Mouse (Mus musculus) intestine, embryonic 16.5 days (tissue): ENCODE measurements around the gene Zfp574. TPM values are rescaled to one million over a fixed set of nuclear protein-coding genes. Genes with fewer than 3 reads are reported as not detected.
A peak's percentile ranks its signal among the peaks of the same experiment; 100 is the strongest.
"Not testable (repeated sequence)": the region's sequence is repeated elsewhere in the genome, so short reads cannot be mapped to it uniquely, and the experiment has no call there.

Experiments used
- ATAC-seq: fragments of 200-750 bp; cut with Nextera tagmentation; 2 replicates; pipeline ENCODE4 v1.8.0; 2017; ENCODE audit warnings: moderate TSS enrichment, moderate library complexity
- H3K27ac ChIP-seq: fragments of 300-500 bp; sonication (generic); 2 replicates; pipeline ENCODE4 v1.5.1; 2014; ENCODE audit warnings: mild to moderate bottlenecking, low read length
- H3K27me3 ChIP-seq: fragments of 300-500 bp; sonication (generic); replicated peaks from 2 replicates; pipeline ENCODE4 v1.6.1; 2014; ENCODE audit warnings: low read length, control low read depth, mixed read lengths; ENCODE audit not compliant: control insufficient read depth, insufficient read depth
- H3K36me3 ChIP-seq: fragments of 300-500 bp; sonication (generic); 2 replicates; pipeline ENCODE4 v1.6.1; 2014; ENCODE audit warnings: low read length, control low read depth; ENCODE audit not compliant: control insufficient read depth, insufficient read depth
- H3K4me1 ChIP-seq: fragments of 300-500 bp; sonication (generic); 2 replicates; pipeline ENCODE4 v1.6.1; 2014; ENCODE audit warnings: low read length, control low read depth, mixed read lengths; ENCODE audit not compliant: control insufficient read depth, insufficient read depth
- H3K4me2 ChIP-seq: fragments of 300-500 bp; sonication (generic); 2 replicates; pipeline ENCODE4 v1.6.1; 2014; ENCODE audit warnings: low read depth, low read length, control low read depth
- H3K4me3 ChIP-seq: fragments of 300-500 bp; sonication (generic); 2 replicates; pipeline ENCODE4 v1.5.1; 2014; ENCODE audit warnings: mild to moderate bottlenecking, low read length
- H3K9ac ChIP-seq: fragments of 300-500 bp; sonication (generic); 2 replicates; pipeline ENCODE4 v1.6.1; 2014; ENCODE audit warnings: low read depth, low read length
- H3K9me3 ChIP-seq: fragments of 300-500 bp; sonication (generic); 2 replicates; pipeline ENCODE4 v1.6.1; 2016; ENCODE audit warnings: low read length, control low read depth; ENCODE audit not compliant: control insufficient read depth
- WGBS: fragments of 180-500 bp; shearing (Covaris S2); extraction: QIAGEN DNeasy Blood & Tissue Kit; methylation state at CpG from one replicate; pipeline ENCODE4 v1.1.7; 2014; 5-methylcytosine and 5-hydroxymethylcytosine counted together
- polyA plus RNA-seq: library from polyadenylated mRNA; unstranded; fragments of >200 nt; fragmentation: Nextera tagmentation; extraction: Ambion mirVana; gene quantifications from 2 replicates; pipeline ENCODE4 v1.2.1, GENCODE M21; 2015

Gene Zfp574
- 23.1 and 23.3 TPM in 2 replicates for polyA plus RNA-seq

- no peaks in the 10 kb centered on the region for H3K27me3 ChIP-seq
- H3K4me3 ChIP-seq, result peak within 1 kb of the TSS; percentile 64
- peak within 1 kb of the TSS; percentile 97 for H3K4me2 ChIP-seq
- H3K9me3 ChIP-seq, result no peaks in the 10 kb centered on the region
- WGBS, result 3% methylated on average over 23 of the region's 28 CpGs
- H3K9ac ChIP-seq, result peak within 1 kb of the TSS; percentile 78
- H3K36me3 ChIP-seq, result 0 out of 2 replicates have a peak, but pooled peaks cover 4% of the 10 kb centered on the region
- peaks cover 24% of the 10 kb centered on the region for H3K4me1 ChIP-seq
- ATAC-seq, result no peak
- H3K27ac ChIP-seq, result peak within 1 kb of the TSS; percentile 62
Measured at GRCm38 (mm10) chr7:25071979-25072715, at the start of gene Zfp574, which contains the start of gene Grik5. Gene Zfp574, plus strand, starts transcription at chr7:25072567. Gene Grik5, minus strand, starts transcription at chr7:25072346.

- Histone ChIP-seq H3K4me3 (no peak overlapping the region), H3K4me2 (no peak overlapping the region), H3K27ac (no peak overlapping the region), H3K9ac (0 out of 2 replicates have a peak overlapping the region, but pooled peaks have one; percentile 6), H3K36me3 (peaks cover 3% of the 10 kb centered on the region; the same call in 1 of the 2 replicates), H3K4me1 (no peaks in the 10 kb centered on the region), H3K9me3 (no peaks in the 10 kb centered on the region), H3K27me3 (no peaks in the 10 kb centered on the region)
- no peak for ATAC-seq
- 60% methylated on average over 10 of the region's 10 CpGs for WGBS
Measured at GRCm38 (mm10) chr7:25025855-25026439, 46.4 kb upstream of the Zfp574 start.

GRCm38 (mm10) chr7:25026452-25026851 lies 45.9 kb upstream of the Zfp574 start:
- no peak overlapping the region for H3K27ac ChIP-seq
- no peak for ATAC-seq
- H3K4me1 ChIP-seq, result no peaks in the 10 kb centered on the region
- WGBS, result 74% methylated on average over 7 of the region's 7 CpGs
- no peaks in the 10 kb centered on the region for H3K27me3 ChIP-seq
- no peaks in the 10 kb centered on the region for H3K9me3 ChIP-seq
- peaks cover 3% of the 10 kb centered on the region; the same call in 1 of the 2 replicates for H3K36me3 ChIP-seq
- no peak overlapping the region for H3K4me2 ChIP-seq
- H3K4me3 ChIP-seq, result no peak overlapping the region
- no peak overlapping the region for H3K9ac ChIP-seq

GRCm38 (mm10) chr7:25030032-25030753 lies 42.2 kb upstream of the Zfp574 start:
- Histone ChIP-seq H3K27ac (no peak overlapping the region), H3K36me3 (no peaks in the 10 kb centered on the region), H3K4me3 (no peak overlapping the region), H3K9ac (no peak overlapping the region), H3K4me1 (no peaks in the 10 kb centered on the region), H3K9me3 (no peaks in the 10 kb centered on the region), H3K27me3 (no peaks in the 10 kb centered on the region), H3K4me2 (no peak overlapping the region)
- 45% methylated on average over 5 of the region's 5 CpGs for WGBS
- ATAC-seq, result no peak

GRCm38 (mm10) chr7:25031528-25031927 lies 40.8 kb upstream of the Zfp574 start:
- no peak overlapping the region for H3K9ac ChIP-seq
- H3K36me3 ChIP-seq, result 0 out of 2 replicates have a peak, but pooled peaks cover 3% of the 10 kb centered on the region
- H3K27ac ChIP-seq, result no peak overlapping the region
- H3K4me3 ChIP-seq, result no peak overlapping the region
- no peaks in the 10 kb centered on the region for H3K27me3 ChIP-seq
- 74% methylated on average over 3 of the region's 3 CpGs for WGBS
- ATAC-seq, result no peak
- H3K4me2 ChIP-seq, result no peak overlapping the region
- no peaks in the 10 kb centered on the region for H3K9me3 ChIP-seq
- H3K4me1 ChIP-seq, result no peaks in the 10 kb centered on the region

GRCm38 (mm10) chr7:25034796-25035195 lies 37.6 kb upstream of the Zfp574 start:
- H3K4me3 ChIP-seq, result no peak overlapping the region
- H3K9ac ChIP-seq, result no peak overlapping the region
- no peaks in the 10 kb centered on the region for H3K27me3 ChIP-seq
- 90% methylated on average over 4 of the region's 4 CpGs for WGBS
- H3K27ac ChIP-seq, result no peak overlapping the region
- 0 out of 2 replicates have a peak, but pooled peaks cover 3% of the 10 kb centered on the region for H3K36me3 ChIP-seq
- no peak for ATAC-seq
- no peaks in the 10 kb centered on the region for H3K4me1 ChIP-seq
- no peak overlapping the region for H3K4me2 ChIP-seq
- H3K9me3 ChIP-seq, result no peaks in the 10 kb centered on the region

GRCm38 (mm10) chr7:25035916-25036315 lies 36.5 kb upstream of the Zfp574 start:
- WGBS, result 56% methylated on average over 7 of the region's 7 CpGs
- Histone ChIP-seq H3K27me3 (no peaks in the 10 kb centered on the region), H3K9ac (no peak overlapping the region), H3K36me3 (0 out of 2 replicates have a peak, but pooled peaks cover 3% of the 10 kb centered on the region), H3K4me1 (no peaks in the 10 kb centered on the region), H3K4me2 (no peak overlapping the region), H3K27ac (no peak overlapping the region), H3K4me3 (no peak overlapping the region), H3K9me3 (no peaks in the 10 kb centered on the region)
- ATAC-seq, result no peak

- Histone ChIP-seq H3K4me3 (no peak overlapping the region), H3K27me3 (no peaks in the 10 kb centered on the region), H3K4me2 (no peak overlapping the region), H3K9me3 (no peaks in the 10 kb centered on the region), H3K9ac (no peak overlapping the region), H3K4me1 (no peaks in the 10 kb centered on the region), H3K27ac (no peak overlapping the region), H3K36me3 (peaks cover 8% of the 10 kb centered on the region; the same call in 1 of the 2 replicates)
- 92% methylated on average over 12 of the region's 12 CpGs for WGBS
- ATAC-seq, result no peak
Measured at GRCm38 (mm10) chr7:25041921-25042320, 30.4 kb upstream of the Zfp574 start.

GRCm38 (mm10) chr7:25044599-25044998 lies 27.8 kb upstream of the Zfp574 start:
- H3K27ac ChIP-seq, H3K4me2 ChIP-seq, H3K4me1 ChIP-seq, H3K4me3 ChIP-seq, H3K36me3 ChIP-seq, H3K9me3 ChIP-seq, ATAC-seq, H3K27me3 ChIP-seq, H3K9ac ChIP-seq: not testable (repeated sequence)
- WGBS, result 85% methylated on average over 7 of the region's 7 CpGs
